Mouse (Mus musculus): ENCODE results near the gene Vmn1r4. TPM values are rescaled to one million over a fixed set of nuclear protein-coding genes. Genes with fewer than 3 reads are reported as not detected.

The Vmn1r4 gene
- polyA plus RNA-seq, 1 experiment: 0.28 TPM

DNA sequence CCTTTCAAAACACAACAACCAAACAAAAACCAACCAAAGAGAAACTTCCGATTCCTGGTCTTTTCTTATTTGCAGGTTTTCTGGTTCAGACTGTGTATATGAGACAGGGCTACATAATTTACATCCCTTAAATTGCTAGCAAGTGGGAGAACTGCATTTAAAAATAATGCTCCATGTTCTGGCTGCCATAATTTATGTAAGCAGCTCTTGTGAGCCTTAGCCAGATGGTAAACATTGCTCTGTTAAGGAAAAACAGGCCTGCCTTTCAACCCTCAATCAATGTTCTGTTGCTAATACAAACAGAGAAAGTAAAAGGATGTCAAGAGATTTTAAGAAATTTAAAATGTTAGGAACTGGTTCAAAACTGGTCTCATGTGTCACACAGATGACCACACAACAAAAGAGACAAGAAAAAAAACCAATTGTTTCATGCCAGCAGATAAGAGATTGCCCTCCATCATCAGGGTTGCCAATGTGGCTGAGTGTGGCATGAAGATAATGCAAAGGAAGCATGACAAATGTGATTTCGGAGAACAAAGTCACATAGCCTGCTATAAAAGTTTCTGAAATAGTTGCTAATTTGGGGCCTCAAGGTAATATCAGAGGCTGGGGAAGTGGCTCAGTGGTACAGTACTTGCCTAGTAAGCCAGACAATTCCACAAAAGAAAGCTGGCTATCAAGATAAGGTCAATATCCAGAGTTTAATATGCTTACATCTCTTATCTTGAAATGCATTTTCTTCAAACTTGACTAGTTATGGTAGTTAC lies 10.5 kb upstream of the Vmn1r4 start:
- no peak for DNase-seq (ENCODE audit: extremely low spot score in 1 of 2, low spot score in 1 of 2)

GRCm38 (mm10) chr6:56916279-56916678 lies 7.5 kb upstream of the Vmn1r4 start:
- no peak for DNase-seq (ENCODE audit: extremely low spot score in 1 of 2, low spot score in 1 of 2)

- DNase-seq (ENCODE audit: extremely low spot score in 1 of 2, low spot score in 1 of 2): no peak
Measured at GRCm38 (mm10) chr6:56917578-56918368, 6.0 kb upstream of the Vmn1r4 start.

- DNase-seq (ENCODE audit: extremely low spot score in 1 of 2, low spot score in 1 of 2): no peak
Measured at GRCm38 (mm10) chr6:56919330-56920044, 4.3 kb upstream of the Vmn1r4 start.

GRCm38 (mm10) chr6:56920222-56921092 lies 3.4 kb upstream of the Vmn1r4 start:
- DNase-seq (ENCODE audit: extremely low spot score in 1 of 2, low spot score in 1 of 2): no peak

DNA sequence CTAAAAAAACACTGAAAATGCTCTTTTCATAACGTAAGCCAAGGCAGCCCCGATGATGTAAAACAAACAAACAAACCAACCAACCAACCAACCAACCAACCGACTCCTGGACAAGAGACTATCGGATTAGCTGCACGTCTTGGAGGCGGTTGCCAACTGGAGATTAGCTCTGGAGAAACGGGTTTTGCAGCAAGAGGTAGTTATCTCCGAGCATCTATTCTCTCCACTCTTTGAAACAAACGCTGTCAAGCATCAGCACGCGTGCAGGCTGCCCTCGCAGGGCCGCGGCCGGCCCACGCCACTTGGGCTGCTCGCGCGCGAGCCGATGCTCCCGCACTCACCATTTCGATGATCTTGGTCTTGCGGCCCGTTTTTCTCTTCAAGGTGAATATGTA lies 487 bp upstream of the Vmn1r4 start:
- no peak for DNase-seq (ENCODE audit: extremely low spot score in 1 of 2, low spot score in 1 of 2)

GRCm38 (mm10) chr6:56931648-56932415 lies 8.0 kb downstream of the Vmn1r4 start:
- DNase-seq (ENCODE audit: extremely low spot score in 1 of 2, low spot score in 1 of 2): no peak

- no peak for DNase-seq (ENCODE audit: extremely low spot score in 1 of 2, low spot score in 1 of 2)
Measured at GRCm38 (mm10) chr6:56932464-56932863, 8.6 kb downstream of the Vmn1r4 start.

- DNase-seq (ENCODE audit: extremely low spot score in 1 of 2, low spot score in 1 of 2): no peak
Measured at GRCm38 (mm10) chr6:56934366-56934765, 10.6 kb downstream of the Vmn1r4 start.

DNA sequence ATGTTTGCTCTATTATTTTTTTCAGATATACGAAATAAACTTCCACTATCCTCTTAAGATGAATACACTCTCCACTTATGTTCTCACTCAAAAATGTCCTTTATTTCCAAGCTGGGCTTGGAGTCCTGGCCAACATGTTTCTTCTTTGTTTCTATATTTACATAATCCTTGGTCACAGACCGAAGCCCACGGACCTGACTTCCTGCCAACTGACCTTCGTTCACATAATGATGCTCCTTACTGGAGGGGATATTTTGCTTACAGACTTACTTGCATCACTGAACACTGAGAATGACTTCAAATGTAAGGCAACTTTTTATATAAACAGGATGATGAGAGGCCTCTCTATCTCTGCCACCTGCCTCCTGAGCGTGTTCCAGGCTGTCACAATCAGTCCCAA lies 32.6 kb downstream of the Vmn1r4 start:
- no peak for DNase-seq (ENCODE audit: extremely low spot score in 1 of 2, low spot score in 1 of 2)

DNA sequence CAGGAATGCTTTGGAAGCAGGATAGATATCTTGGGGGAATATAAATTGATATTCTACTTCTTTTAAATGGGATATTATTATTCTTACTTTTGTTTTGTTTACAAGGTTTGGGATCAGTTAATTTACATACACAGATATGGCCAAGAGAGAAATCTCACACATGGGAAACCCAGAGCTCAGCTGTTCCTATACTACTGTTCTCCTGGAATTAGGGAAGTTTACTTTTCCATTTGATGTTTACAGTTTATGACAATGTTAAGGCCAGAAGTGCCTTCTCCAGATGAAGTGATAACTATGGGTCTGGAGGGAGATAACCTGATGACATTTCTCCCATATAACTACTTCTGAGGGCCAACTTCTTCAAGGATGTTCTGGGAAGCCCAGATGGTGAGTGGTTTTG lies 46.2 kb downstream of the Vmn1r4 start, which contains the start of gene Vmn1r5:
Gene Vmn1r5 (plus strand): TSS at position 301 of the 400 bp plus-strand sequence.
- DNase-seq (ENCODE audit: extremely low spot score in 1 of 2, low spot score in 1 of 2): no peak

DNA sequence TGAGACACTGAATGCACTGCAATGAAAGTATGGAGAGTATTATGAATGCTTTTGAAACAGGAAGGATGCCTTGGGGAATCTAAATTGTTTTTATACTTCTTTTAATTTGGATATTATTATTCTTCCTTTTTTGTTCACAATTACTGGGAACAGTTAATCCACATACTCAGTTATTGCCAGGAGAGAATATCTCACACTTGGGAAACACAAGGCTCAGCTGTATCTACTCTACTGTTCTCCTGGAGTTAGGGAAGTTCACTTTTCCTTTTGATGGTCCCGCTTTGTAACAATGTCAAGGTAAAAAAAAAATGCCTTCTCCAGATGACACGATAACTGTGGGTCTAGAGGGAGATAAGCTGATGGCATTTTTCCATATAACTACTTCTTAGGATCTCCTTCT lies 73.1 kb downstream of the Vmn1r4 start, which contains the start of gene Vmn1r6:
Gene Vmn1r6 (plus strand): TSS at position 301 of the 400 bp plus-strand sequence.
- no peak for DNase-seq (ENCODE audit: extremely low spot score in 1 of 2, low spot score in 1 of 2)

Other genes starting within 250 kb of the Vmn1r4 start
- gene Lsm5, start 219.3 kb upstream of the Vmn1r4 start, polyA plus RNA-seq (2012; rRNA removed): 27.6 and 29.5 TPM in 2 replicates
- gene Avl9, start 209.1 kb upstream of the Vmn1r4 start, polyA plus RNA-seq (2012; rRNA removed): 21.3 and 23.4 TPM in 2 replicates
- 30.2 and 31.8 TPM in 2 replicates for gene Kbtbd2, start 126.2 kb upstream of the Vmn1r4 start, polyA plus RNA-seq (2012; rRNA removed)
- 29.6 and 31.0 TPM in 2 replicates for gene Fkbp9, start 92.0 kb upstream of the Vmn1r4 start, polyA plus RNA-seq (2012; rRNA removed)
- gene Nt5c3, start 83 bp upstream of the Vmn1r4 start, polyA plus RNA-seq (2012; rRNA removed): 44.5 and 52.0 TPM in 2 replicates
- not detected in 2 replicates for gene Vmn1r5, start 46.3 kb downstream of the Vmn1r4 start, polyA plus RNA-seq (2012; rRNA removed)
- gene Vmn1r6, start 73.2 kb downstream of the Vmn1r4 start, polyA plus RNA-seq (2012; rRNA removed): not detected in 2 replicates
- gene Vmn1r7, start 101.3 kb downstream of the Vmn1r4 start, polyA plus RNA-seq (2012; rRNA removed): not detected in 2 replicates
- gene Vmn1r8, start 108.3 kb downstream of the Vmn1r4 start, polyA plus RNA-seq (2012; rRNA removed): not detected in 2 replicates
- not detected in 2 replicates for gene Vmn1r9, start 142.8 kb downstream of the Vmn1r4 start, polyA plus RNA-seq (2012; rRNA removed)
- not detected in 2 replicates for gene Vmn1r10, start 185.4 kb downstream of the Vmn1r4 start, polyA plus RNA-seq (2012; rRNA removed)
- gene Vmn1r11, start 209.4 kb downstream of the Vmn1r4 start, polyA plus RNA-seq (2012; rRNA removed): not detected in 2 replicates
- gene Vmn1r12, start 232.9 kb downstream of the Vmn1r4 start, polyA plus RNA-seq (2012; rRNA removed): not detected in 2 replicates